Mouse (Mus musculus) lung, postnatal 0 days (tissue): Measurements from ENCODE around the gene Stbd1. TPM values are rescaled to one million over a fixed set of nuclear protein-coding genes. Genes with fewer than 3 reads are reported as not detected.

Source experiments
- ATAC-seq: fragments of 200-750 bp; cut with Nextera tagmentation; 2 replicates; pipeline ENCODE4 v1.8.0; 2017; ENCODE audit warnings: moderate library complexity
- DNase-seq: peaks from one replicate; pipeline ENCODE4 v3.0.0-alpha.2; 2016; ENCODE audit warnings: low spot score
- H3K27ac ChIP-seq: fragments of 300-500 bp; sonication (generic); 2 replicates; pipeline ENCODE4 v1.5.1; 2014; ENCODE audit warnings: antibody characterized with exemption, mild to moderate bottlenecking, low read length, mixed read lengths
- H3K27me3 ChIP-seq: fragments of 300-500 bp; sonication (generic); replicated peaks from 2 replicates; pipeline ENCODE4 v1.6.1; 2014; ENCODE audit warnings: low read length, mixed read lengths; ENCODE audit not compliant: insufficient read depth
- H3K36me3 ChIP-seq: fragments of 300-500 bp; sonication (generic); 2 replicates; pipeline ENCODE4 v1.6.1; 2014; ENCODE audit warnings: low read length, mixed read lengths; ENCODE audit not compliant: insufficient read depth
- H3K4me1 ChIP-seq: fragments of 300-500 bp; sonication (generic); 2 replicates; pipeline ENCODE4 v1.6.1; 2014; ENCODE audit warnings: antibody characterized with exemption, low read depth, low read length, mixed read lengths; ENCODE audit not compliant: insufficient read depth
- H3K4me2 ChIP-seq: fragments of 300-500 bp; sonication (generic); replicated peaks from 2 replicates; pipeline ENCODE4 v1.6.1; 2014; ENCODE audit warnings: low read depth, mild to moderate bottlenecking, low read length, moderate library complexity, mixed read lengths
- H3K4me3 ChIP-seq: fragments of 300-500 bp; sonication (generic); 2 replicates; pipeline ENCODE4 v1.5.1; 2014; ENCODE audit warnings: low read depth, low read length
- H3K9ac ChIP-seq: fragments of 300-500 bp; sonication (generic); replicated peaks from 2 replicates; pipeline ENCODE4 v1.6.1; 2014; ENCODE audit warnings: low read depth, mild to moderate bottlenecking
- H3K9me3 ChIP-seq: fragments of 300-500 bp; sonication (generic); 2 replicates; pipeline ENCODE4 v1.6.1; 2016; ENCODE audit warnings: low read length, mixed read lengths
- CTCF ChIP-seq: IDR thresholded peaks from 2 replicates; pipeline ENCODE4 v1.5.1; 2016; ENCODE audit warnings: antibody characterized with exemption, mild to moderate bottlenecking
- EP300 ChIP-seq: IDR thresholded peaks from 2 replicates; pipeline ENCODE4 v1.6.1; 2016; ENCODE audit warnings: antibody characterized with exemption, mild to moderate bottlenecking, control low read depth
- WGBS: fragments of 180-500 bp; shearing (Covaris S2); extraction: QIAGEN DNeasy Blood & Tissue Kit; methylation state at CpG from one replicate; pipeline ENCODE4 v1.1.7; 2014; 5-methylcytosine and 5-hydroxymethylcytosine counted together
- polyA plus RNA-seq: library from polyadenylated mRNA; unstranded; fragments of >200 nt; fragmentation: Nextera tagmentation; extraction: Ambion mirVana; gene quantifications from 2 replicates; pipeline ENCODE4 v1.2.1, GENCODE M21; 2015

Stbd1 gene
- 121 and 127 TPM in 2 replicates for polyA plus RNA-seq

- peak within 1 kb of the TSS; percentile 67 for H3K4me3 ChIP-seq
- peak within 1 kb of the TSS; percentile 69 for H3K9ac ChIP-seq
- no peaks in the 10 kb centered on the region for H3K9me3 ChIP-seq
- ATAC-seq = peak; percentile 84
- DNase-seq = peak; percentile 85
- no peak for TF ChIP-seq EP300
- peak; percentile 18; the same call in 1 of the 2 replicates for TF ChIP-seq CTCF
- H3K27ac ChIP-seq = peak within 1 kb of the TSS; percentile 84
- H3K4me1 ChIP-seq = peaks cover 10% of the 10 kb centered on the region
- peak within 1 kb of the TSS; percentile 90 for H3K4me2 ChIP-seq
- 3% methylated on average over 61 of the region's 69 CpGs for WGBS
- no peaks in the 10 kb centered on the region for H3K36me3 ChIP-seq
- H3K27me3 ChIP-seq = no peaks in the 10 kb centered on the region
Measured at GRCm38 (mm10) chr5:92602691-92603690, at the start of gene Stbd1. Stbd1 (plus strand) TSS chr5:92603041.

- Histone ChIP-seq H3K9ac (no peak overlapping the region), H3K4me3 (no peak overlapping the region), H3K9me3 (no peaks in the 10 kb centered on the region), H3K36me3 (no peaks in the 10 kb centered on the region), H3K4me2 (no peak overlapping the region), H3K4me1 (no peaks in the 10 kb centered on the region), H3K27ac (0 out of 2 replicates have a peak overlapping the region, but pooled peaks have one; percentile 20), H3K27me3 (no peaks in the 10 kb centered on the region)
- 70% methylated on average over 3 of the region's 3 CpGs for WGBS
- ATAC-seq (no peak), DNase-seq (no peak)
- TF ChIP-seq EP300 (no peak), CTCF (peak; percentile 44)
Measured at GRCm38 (mm10) chr5:92553939-92554338, 48.9 kb upstream of the Stbd1 start.

- WGBS = 68% methylated on average over 4 of the region's 4 CpGs
Measured at GRCm38 (mm10) chr5:92554443-92554842, 48.4 kb upstream of the Stbd1 start.

GRCm38 (mm10) chr5:92554891-92555511, 47.8 kb upstream of the Stbd1 start, which contains the start of gene Fam47e:
Fam47e (plus strand) TSS chr5:92555069.
- no peak for DNase-seq
- no peak for TF ChIP-seq EP300
- TF ChIP-seq CTCF = no peak
- Histone ChIP-seq H3K9me3 (no peaks in the 10 kb centered on the region), H3K9ac (no peak within 1 kb of the TSS), H3K27ac (0 out of 2 replicates have a peak within 1 kb of the TSS, but pooled peaks have one; percentile 20), H3K27me3 (no peaks in the 10 kb centered on the region), H3K4me1 (no peaks in the 10 kb centered on the region), H3K4me3 (no peak within 1 kb of the TSS), H3K36me3 (no peaks in the 10 kb centered on the region), H3K4me2 (no peak within 1 kb of the TSS)
- no peak for ATAC-seq
- WGBS = 69% methylated on average over 16 of the region's 16 CpGs

More at GRCm38 (mm10) chr5:92554443-92554842, 48.4 kb upstream of the Stbd1 start:
- ATAC-seq = no peak
- Histone ChIP-seq H3K4me3 (no peak overlapping the region), H3K27me3 (no peaks in the 10 kb centered on the region), H3K4me1 (no peaks in the 10 kb centered on the region), H3K9ac (no peak overlapping the region), H3K27ac (0 out of 2 replicates have a peak overlapping the region, but pooled peaks have one; percentile 20), H3K4me2 (no peak overlapping the region), H3K9me3 (no peaks in the 10 kb centered on the region), H3K36me3 (no peaks in the 10 kb centered on the region)
- no peak for TF ChIP-seq CTCF
- TF ChIP-seq EP300 = no peak
- no peak for DNase-seq

DNA sequence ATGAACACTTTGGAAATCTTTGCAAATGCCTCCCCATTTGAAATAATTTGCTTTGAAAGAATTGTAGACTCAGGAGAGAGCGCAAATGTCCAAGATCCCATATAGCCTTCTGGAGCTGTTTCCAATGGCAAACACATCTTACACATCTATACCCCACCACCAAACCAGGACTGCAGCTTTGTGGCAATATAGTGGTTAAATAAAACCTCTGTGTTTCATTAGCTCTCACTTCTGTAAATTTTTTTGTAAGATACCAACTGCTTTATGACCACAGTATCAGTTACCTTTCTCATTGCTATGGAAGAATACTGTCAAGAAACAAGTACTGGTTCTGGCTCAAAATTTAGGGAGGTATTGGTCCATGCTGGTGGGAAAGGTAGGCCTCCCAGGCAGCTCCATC, 46.9 kb upstream of the Stbd1 start:
- ATAC-seq = no peak
- Histone ChIP-seq H3K4me2 (no peak overlapping the region), H3K4me3 (no peak overlapping the region), H3K4me1 (no peaks in the 10 kb centered on the region), H3K9me3 (no peaks in the 10 kb centered on the region), H3K36me3 (no peaks in the 10 kb centered on the region), H3K9ac (no peak overlapping the region), H3K27me3 (no peaks in the 10 kb centered on the region), H3K27ac (no peak overlapping the region)
- WGBS = 94% methylated on average over 1 of the region's 1 CpGs
- TF ChIP-seq EP300 = no peak
- no peak for TF ChIP-seq CTCF
- DNase-seq = no peak

GRCm38 (mm10) chr5:92557508-92557907, 45.3 kb upstream of the Stbd1 start:
- H3K4me1 ChIP-seq = no peaks in the 10 kb centered on the region
- H3K27ac ChIP-seq = no peak overlapping the region
- DNase-seq (no peak), ATAC-seq (no peak)
- H3K9me3 ChIP-seq = no peaks in the 10 kb centered on the region
- no peak overlapping the region for H3K9ac ChIP-seq
- H3K4me2 ChIP-seq = no peak overlapping the region
- no peak overlapping the region for H3K4me3 ChIP-seq
- no peaks in the 10 kb centered on the region for H3K36me3 ChIP-seq
- TF ChIP-seq CTCF = no peak
- no peaks in the 10 kb centered on the region for H3K27me3 ChIP-seq
- WGBS = 89% methylated on average over 1 of the region's 1 CpGs
